Mouse (Mus musculus): ENCODE data around the gene Diexf. TPM values are rescaled to one million over a fixed set of nuclear protein-coding genes. Genes with fewer than 3 reads are reported as not detected.
A peak's percentile ranks its signal among the peaks of the same experiment; 100 is the strongest.

Gene Diexf
- polyA plus RNA-seq, 1 experiment = 13.0 TPM

- DNase-seq = no peak
- Histone ChIP-seq H3K4me1 (ENCODE audit: control insufficient read depth, insufficient read depth, low read length) (no peaks in the 10 kb centered on the region), H3K27ac (ENCODE audit: insufficient read depth, low read depth, low read length) (no peak overlapping the region), H3K27me3 (replicated peaks; ENCODE audit: control insufficient read depth, insufficient read depth, low read length) (no peaks in the 10 kb centered on the region), H3K36me3 (ENCODE audit: control insufficient read depth, insufficient read depth, low read length) (no peaks in the 10 kb centered on the region), H3K4me3 (ENCODE audit: insufficient read depth, low read depth, low read length) (no peak overlapping the region)
- 82% methylated on average over 18 of the region's 18 CpGs for WGBS
- no peak for TF ChIP-seq POLR2A (IDR thresholded peaks at IDR 0.05; ENCODE audit: low read depth, low read length)
- no peak for TF ChIP-seq CTCF (conservative IDR thresholded peaks at IDR 0.05; ENCODE audit: insufficient read depth, insufficient read length, low read depth, low read length)
Observed at GRCm38 (mm10) chr1:193090211-193090871, 39.7 kb downstream of the Diexf start.

GRCm38 (mm10) chr1:193089683-193090082 lies 40.4 kb downstream of the Diexf start:
- no peak overlapping the region for H3K4me3 ChIP-seq (ENCODE audit: insufficient read depth, low read depth, low read length)
- H3K36me3 ChIP-seq (ENCODE audit: control insufficient read depth, insufficient read depth, low read length) = no peaks in the 10 kb centered on the region
- H3K27ac ChIP-seq (ENCODE audit: insufficient read depth, low read depth, low read length) = no peak overlapping the region
- TF ChIP-seq POLR2A (IDR thresholded peaks at IDR 0.05; ENCODE audit: low read depth, low read length) (no peak), CTCF (conservative IDR thresholded peaks at IDR 0.05; ENCODE audit: insufficient read depth, insufficient read length, low read depth, low read length) (no peak)
- no peaks in the 10 kb centered on the region for H3K27me3 ChIP-seq (replicated peaks; ENCODE audit: control insufficient read depth, insufficient read depth, low read length)
- no peaks in the 10 kb centered on the region for H3K4me1 ChIP-seq (ENCODE audit: control insufficient read depth, insufficient read depth, low read length)
- no peak for DNase-seq
- 78% methylated on average over 3 of the region's 3 CpGs for WGBS

- 91% methylated on average over 6 of the region's 6 CpGs for WGBS
- no peak for DNase-seq
Observed at GRCm38 (mm10) chr1:193089211-193089610, 40.9 kb downstream of the Diexf start.

DNA sequence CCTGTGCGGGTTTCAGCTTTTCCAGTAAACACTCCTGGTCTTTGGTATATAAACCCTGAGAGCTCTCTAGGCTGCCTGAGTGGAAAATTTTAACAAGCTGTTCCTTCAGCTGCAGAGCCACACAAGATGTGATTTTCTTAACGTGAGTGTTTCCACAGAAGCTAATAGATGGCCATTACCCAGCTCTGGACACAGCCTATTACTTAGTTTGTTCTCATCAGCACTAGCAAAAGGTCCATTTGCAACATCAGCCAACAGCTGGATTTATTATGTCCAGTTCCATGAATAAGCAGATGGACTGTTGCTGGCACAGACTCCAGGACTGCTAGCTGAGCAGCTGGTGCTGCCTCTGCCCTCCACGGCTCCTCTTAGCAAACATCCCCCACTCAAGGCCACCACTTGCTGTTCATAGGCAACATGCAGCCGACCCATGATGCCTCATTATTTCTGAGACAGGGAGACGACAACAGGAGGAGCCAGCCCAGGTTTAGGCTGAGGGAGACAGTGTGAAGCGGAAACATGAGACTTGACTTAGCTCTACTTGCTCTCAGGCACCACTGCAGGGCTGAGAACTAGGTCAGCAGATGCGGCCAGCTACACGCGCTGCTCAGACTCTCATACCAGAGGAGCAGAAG lies 43.1 kb downstream of the Diexf start:
- Histone ChIP-seq H3K4me1 (ENCODE audit: control insufficient read depth, insufficient read depth, low read length) (0 out of 2 replicates have a peak, but pooled peaks cover 3% of the 10 kb centered on the region), H3K4me3 (ENCODE audit: insufficient read depth, low read depth, low read length) (no peak overlapping the region), H3K27ac (ENCODE audit: insufficient read depth, low read depth, low read length) (no peak overlapping the region), H3K36me3 (ENCODE audit: control insufficient read depth, insufficient read depth, low read length) (no peaks in the 10 kb centered on the region), H3K27me3 (replicated peaks; ENCODE audit: control insufficient read depth, insufficient read depth, low read length) (no peaks in the 10 kb centered on the region)
- 42% methylated on average over 9 of the region's 9 CpGs for WGBS
- no peak for TF ChIP-seq POLR2A (IDR thresholded peaks at IDR 0.05; ENCODE audit: low read depth, low read length)
- no peak for TF ChIP-seq CTCF (conservative IDR thresholded peaks at IDR 0.05; ENCODE audit: insufficient read depth, insufficient read length, low read depth, low read length)
- no peak for DNase-seq

More at GRCm38 (mm10) chr1:193089211-193089610, 40.9 kb downstream of the Diexf start:
- TF ChIP-seq CTCF (conservative IDR thresholded peaks at IDR 0.05; ENCODE audit: insufficient read depth, insufficient read length, low read depth, low read length) (no peak), POLR2A (IDR thresholded peaks at IDR 0.05; ENCODE audit: low read depth, low read length) (no peak)
- no peak overlapping the region for H3K27ac ChIP-seq (ENCODE audit: insufficient read depth, low read depth, low read length)
- H3K4me3 ChIP-seq (ENCODE audit: insufficient read depth, low read depth, low read length) = no peak overlapping the region
- no peaks in the 10 kb centered on the region for H3K36me3 ChIP-seq (ENCODE audit: control insufficient read depth, insufficient read depth, low read length)
- no peaks in the 10 kb centered on the region for H3K4me1 ChIP-seq (ENCODE audit: control insufficient read depth, insufficient read depth, low read length)
- H3K27me3 ChIP-seq (replicated peaks; ENCODE audit: control insufficient read depth, insufficient read depth, low read length) = no peaks in the 10 kb centered on the region

DNA sequence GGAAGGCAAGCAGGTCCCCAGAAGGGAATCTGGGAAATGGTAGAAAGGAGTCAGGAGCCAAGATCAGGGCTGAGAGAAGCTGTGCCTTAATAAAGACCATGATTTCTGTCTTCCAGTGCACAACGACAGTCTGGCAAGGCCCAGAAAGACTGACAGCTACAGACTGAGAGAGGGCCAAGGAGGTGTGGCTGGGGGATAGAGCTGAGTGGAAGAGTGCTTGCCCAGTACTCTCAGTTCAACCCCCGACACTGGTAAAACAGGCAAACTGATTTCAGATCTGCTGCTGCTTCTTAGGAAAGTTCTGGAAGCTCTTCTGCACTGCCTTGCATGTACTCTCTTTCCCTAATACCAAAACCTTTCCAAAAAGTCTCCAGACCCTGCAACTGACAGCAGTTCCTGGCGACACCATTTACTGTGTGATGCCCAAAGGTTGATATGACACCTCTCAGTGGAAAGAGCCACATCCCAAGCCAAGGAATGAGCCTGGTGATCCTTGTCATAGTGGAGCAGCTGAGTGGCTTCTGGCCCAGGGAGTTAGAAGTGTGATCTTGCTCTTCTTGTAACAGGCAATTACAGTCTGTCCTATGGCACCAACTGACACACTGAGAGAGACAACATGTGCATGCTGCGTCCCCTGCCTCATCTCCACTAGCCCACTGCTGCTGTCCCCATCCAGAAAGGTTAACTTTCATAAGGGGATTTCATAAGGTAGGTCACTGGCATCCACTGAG lies 43.8 kb downstream of the Diexf start:
- no peaks in the 10 kb centered on the region for H3K27me3 ChIP-seq (replicated peaks; ENCODE audit: control insufficient read depth, insufficient read depth, low read length)
- H3K4me3 ChIP-seq (ENCODE audit: insufficient read depth, low read depth, low read length) = no peak overlapping the region
- H3K27ac ChIP-seq (ENCODE audit: insufficient read depth, low read depth, low read length) = no peak overlapping the region
- DNase-seq = no peak
- no peak for TF ChIP-seq CTCF (conservative IDR thresholded peaks at IDR 0.05; ENCODE audit: insufficient read depth, insufficient read length, low read depth, low read length)
- no peak for TF ChIP-seq POLR2A (IDR thresholded peaks at IDR 0.05; ENCODE audit: low read depth, low read length)
- WGBS = 82% methylated on average over 4 of the region's 4 CpGs
- H3K36me3 ChIP-seq (ENCODE audit: control insufficient read depth, insufficient read depth, low read length) = no peaks in the 10 kb centered on the region
- 0 out of 2 replicates have a peak, but pooled peaks cover 3% of the 10 kb centered on the region for H3K4me1 ChIP-seq (ENCODE audit: control insufficient read depth, insufficient read depth, low read length)

GRCm38 (mm10) chr1:193085541-193086020 lies 44.5 kb downstream of the Diexf start:
- TF ChIP-seq POLR2A (IDR thresholded peaks at IDR 0.05; ENCODE audit: low read depth, low read length) (no peak), CTCF (conservative IDR thresholded peaks at IDR 0.05; ENCODE audit: insufficient read depth, insufficient read length, low read depth, low read length) (no peak)
- Histone ChIP-seq H3K36me3 (ENCODE audit: control insufficient read depth, insufficient read depth, low read length) (no peaks in the 10 kb centered on the region), H3K4me1 (ENCODE audit: control insufficient read depth, insufficient read depth, low read length) (0 out of 2 replicates have a peak, but pooled peaks cover 3% of the 10 kb centered on the region), H3K27ac (ENCODE audit: insufficient read depth, low read depth, low read length) (no peak overlapping the region), H3K27me3 (replicated peaks; ENCODE audit: control insufficient read depth, insufficient read depth, low read length) (no peaks in the 10 kb centered on the region), H3K4me3 (ENCODE audit: insufficient read depth, low read depth, low read length) (no peak overlapping the region)
- 86% methylated on average over 5 of the region's 5 CpGs for WGBS
- no peak for DNase-seq

- Histone ChIP-seq H3K36me3 (ENCODE audit: control insufficient read depth, insufficient read depth, low read length) (no peaks in the 10 kb centered on the region), H3K27me3 (replicated peaks; ENCODE audit: control insufficient read depth, insufficient read depth, low read length) (no peaks in the 10 kb centered on the region), H3K27ac (ENCODE audit: insufficient read depth, low read depth, low read length) (no peak overlapping the region), H3K4me1 (ENCODE audit: control insufficient read depth, insufficient read depth, low read length) (0 out of 2 replicates have a peak, but pooled peaks cover 3% of the 10 kb centered on the region), H3K4me3 (ENCODE audit: insufficient read depth, low read depth, low read length) (no peak overlapping the region)
- WGBS = 93% methylated on average over 1 of the region's 1 CpGs
- peak; percentile 5 for DNase-seq
- peak; percentile 9; the same call in 1 of the 2 replicates for TF ChIP-seq CTCF (conservative IDR thresholded peaks at IDR 0.05; ENCODE audit: insufficient read depth, insufficient read length, low read depth, low read length)
- no peak for TF ChIP-seq POLR2A (IDR thresholded peaks at IDR 0.05; ENCODE audit: low read depth, low read length)
Observed at GRCm38 (mm10) chr1:193084016-193084415, 46.1 kb downstream of the Diexf start.
